Mouse (Mus musculus) midbrain, embryonic 16.5 days (tissue): Measurements from ENCODE around the gene Tunar. TPM values are rescaled to one million over a fixed set of nuclear protein-coding genes. Genes with fewer than 3 reads are reported as not detected.
A peak's percentile ranks its signal among the peaks of the same experiment; 100 is the strongest.

Source experiments
- ATAC-seq: fragments of 200-750 bp; cut with Nextera tagmentation; 2 replicates; pipeline ENCODE4 v1.8.0; 2017; ENCODE audit warnings: moderate TSS enrichment
- H3K27ac ChIP-seq: fragments of 300-500 bp; sonication (generic); 2 replicates; pipeline ENCODE4 v1.5.1; 2014; ENCODE audit warnings: mild to moderate bottlenecking, low read length, mixed read lengths
- H3K27me3 ChIP-seq: fragments of 300-500 bp; sonication (generic); 2 replicates; pipeline ENCODE4 v1.6.1; 2014; ENCODE audit warnings: low read depth, low read length, mixed read lengths; ENCODE audit not compliant: control insufficient read depth, insufficient read depth
- H3K36me3 ChIP-seq: fragments of 300-500 bp; sonication (generic); 2 replicates; pipeline ENCODE4 v1.6.1; 2014; ENCODE audit warnings: mild to moderate bottlenecking, low read length, moderate library complexity, mixed read lengths; ENCODE audit not compliant: control insufficient read depth, insufficient read depth
- H3K4me1 ChIP-seq: fragments of 300-500 bp; sonication (generic); 2 replicates; pipeline ENCODE4 v1.6.1; 2014; ENCODE audit warnings: mild to moderate bottlenecking, low read length, mixed read lengths; ENCODE audit not compliant: control insufficient read depth, insufficient read depth
- H3K4me2 ChIP-seq: fragments of 300-500 bp; sonication (generic); 2 replicates; pipeline ENCODE4 v1.6.1; 2014; ENCODE audit warnings: mild to moderate bottlenecking, low read length, mixed read lengths
- H3K4me3 ChIP-seq: fragments of 300-500 bp; sonication (generic); 2 replicates; pipeline ENCODE4 v1.5.1; 2014; ENCODE audit warnings: low read depth, mild to moderate bottlenecking, low read length, moderate library complexity, mixed read lengths
- H3K9ac ChIP-seq: fragments of 300-500 bp; sonication (generic); 2 replicates; pipeline ENCODE4 v1.6.1; 2014; ENCODE audit warnings: low read depth, low read length, mixed read lengths
- H3K9me3 ChIP-seq: fragments of 300-500 bp; sonication (generic); replicated peaks from 2 replicates; pipeline ENCODE4 v1.6.1; 2014; ENCODE audit warnings: mild to moderate bottlenecking, low read length, mixed read lengths; ENCODE audit not compliant: control insufficient read depth, poor library complexity, severe bottlenecking
- WGBS: fragments of 180-500 bp; shearing (Covaris S2); extraction: QIAGEN DNeasy Blood & Tissue Kit; methylation state at CpG from one replicate; pipeline ENCODE4 v1.1.7; 2014; 5-methylcytosine and 5-hydroxymethylcytosine counted together
- polyA plus RNA-seq: library from polyadenylated mRNA; unstranded; fragments of >200 nt; fragmentation: Nextera tagmentation; extraction: Ambion mirVana; gene quantifications from 2 replicates; pipeline ENCODE4 v1.2.1, GENCODE M21; 2015

The Tunar gene
- polyA plus RNA-seq = 19.7 and 23.4 TPM in 2 replicates

- no peaks in the 10 kb centered on the region for H3K9me3 ChIP-seq
- H3K4me3 ChIP-seq = no peak within 1 kb of the TSS
- no peak within 1 kb of the TSS for H3K27ac ChIP-seq
- H3K4me2 ChIP-seq = no peak within 1 kb of the TSS
- WGBS = 91% methylated on average over 2 of the region's 2 CpGs
- H3K27me3 ChIP-seq = no peaks in the 10 kb centered on the region
- H3K4me1 ChIP-seq = peaks cover 17% of the 10 kb centered on the region
- H3K36me3 ChIP-seq = no peaks in the 10 kb centered on the region
- no peak for ATAC-seq
- H3K9ac ChIP-seq = no peak within 1 kb of the TSS
Measured at GRCm38 (mm10) chr12:105333570-105333969, at the start of gene Tunar. Gene Tunar, plus strand, starts transcription at chr12:105333870.

- Histone ChIP-seq H3K27ac (no peak overlapping the region), H3K4me2 (no peak overlapping the region), H3K4me3 (no peak overlapping the region), H3K9ac (no peak overlapping the region), H3K36me3 (no peaks in the 10 kb centered on the region), H3K4me1 (no peaks in the 10 kb centered on the region), H3K9me3 (no peaks in the 10 kb centered on the region), H3K27me3 (no peaks in the 10 kb centered on the region)
- no peak; the same call in 1 of the 2 replicates for ATAC-seq
- 65% methylated on average over 5 of the region's 5 CpGs for WGBS
Measured at GRCm38 (mm10) chr12:105312571-105313035, 21.1 kb upstream of the Tunar start.

DNA sequence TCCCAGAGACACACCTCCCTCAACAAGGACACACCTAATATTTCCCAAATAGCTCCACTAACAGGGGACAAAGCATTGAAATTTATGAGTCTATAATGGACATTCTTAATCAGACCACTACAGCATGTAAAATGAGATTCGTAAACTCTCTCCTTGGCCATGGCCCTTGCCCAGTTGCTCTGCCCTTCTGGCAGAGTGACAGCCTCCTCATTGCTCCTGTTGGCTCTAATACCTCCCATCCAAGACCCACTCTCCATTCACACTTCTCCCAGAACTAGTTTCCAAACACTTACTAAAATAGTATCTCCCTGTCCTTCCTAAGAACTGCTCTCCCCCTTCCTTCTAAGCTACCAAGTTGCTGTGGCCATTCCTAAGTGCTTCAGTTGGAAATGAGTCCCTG is 19.3 kb upstream of the Tunar start:
- Histone ChIP-seq H3K36me3 (no peaks in the 10 kb centered on the region), H3K9ac (no peak overlapping the region), H3K27me3 (no peaks in the 10 kb centered on the region), H3K27ac (no peak overlapping the region), H3K4me1 (no peaks in the 10 kb centered on the region), H3K4me2 (no peak overlapping the region), H3K4me3 (no peak overlapping the region), H3K9me3 (no peaks in the 10 kb centered on the region)
- 94% methylated on average over 1 of the region's 1 CpGs for WGBS
- ATAC-seq = no peak

DNA sequence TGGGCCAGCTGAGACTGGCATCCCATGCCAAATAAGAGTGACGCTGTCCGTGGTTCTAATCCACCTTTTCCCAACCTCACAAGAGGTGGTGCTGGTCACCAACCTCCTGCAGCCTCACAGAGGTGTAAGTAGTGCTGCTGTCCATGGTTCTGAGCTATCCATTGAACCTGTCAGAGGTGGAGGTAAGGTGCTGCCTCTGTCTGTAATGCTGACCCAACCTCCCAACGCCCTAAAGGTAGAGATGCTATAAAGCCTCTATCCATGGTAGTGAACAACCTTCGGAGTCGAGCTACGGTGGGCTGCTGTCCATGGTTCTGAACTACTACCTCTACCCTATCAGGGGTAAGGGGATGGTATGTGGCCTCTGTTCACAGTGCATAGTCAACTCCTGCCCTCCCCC is 11.5 kb upstream of the Tunar start:
- H3K27me3 ChIP-seq = no peaks in the 10 kb centered on the region
- 25% methylated on average over 6 of the region's 6 CpGs for WGBS
- H3K4me2 ChIP-seq = no peak overlapping the region
- ATAC-seq = no peak
- H3K9ac ChIP-seq = no peak overlapping the region
- no peaks in the 10 kb centered on the region for H3K4me1 ChIP-seq
- no peaks in the 10 kb centered on the region for H3K9me3 ChIP-seq
- no peaks in the 10 kb centered on the region for H3K36me3 ChIP-seq
- H3K27ac ChIP-seq = no peak overlapping the region
- no peak overlapping the region for H3K4me3 ChIP-seq

DNA sequence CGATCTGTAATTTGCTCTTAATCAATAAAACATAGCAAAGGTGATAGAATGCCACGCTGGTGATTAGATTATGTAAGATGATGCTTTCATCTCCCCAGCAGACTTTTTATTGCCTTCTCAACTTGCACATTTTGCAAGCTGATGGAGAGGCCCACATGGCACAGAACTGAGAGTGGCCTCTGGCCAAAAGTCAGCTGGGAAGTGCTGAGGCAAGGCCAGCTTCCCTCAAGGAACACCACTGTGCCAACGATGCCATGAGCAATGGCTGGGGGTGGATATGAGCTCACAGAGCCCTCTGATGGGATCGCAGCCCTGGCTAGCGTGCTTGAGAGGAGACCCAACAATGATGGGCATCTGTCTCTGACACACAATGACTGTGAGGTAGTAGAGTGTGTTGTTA is 6.6 kb upstream of the Tunar start:
- Histone ChIP-seq H3K4me1 (peaks cover 2% of the 10 kb centered on the region; the same call in 1 of the 2 replicates), H3K9ac (no peak overlapping the region), H3K4me2 (no peak overlapping the region), H3K4me3 (no peak overlapping the region), H3K27ac (no peak overlapping the region), H3K9me3 (no peaks in the 10 kb centered on the region), H3K27me3 (no peaks in the 10 kb centered on the region), H3K36me3 (no peaks in the 10 kb centered on the region)
- no peak for ATAC-seq
- WGBS = 88% methylated on average over 5 of the region's 5 CpGs

GRCm38 (mm10) chr12:105328396-105328795 is 5.3 kb upstream of the Tunar start:
- Histone ChIP-seq H3K27me3 (no peaks in the 10 kb centered on the region), H3K4me1 (peaks cover 2% of the 10 kb centered on the region; the same call in 1 of the 2 replicates), H3K27ac (no peak overlapping the region), H3K9ac (no peak overlapping the region), H3K4me3 (no peak overlapping the region), H3K9me3 (no peaks in the 10 kb centered on the region), H3K4me2 (no peak overlapping the region), H3K36me3 (no peaks in the 10 kb centered on the region)
- no peak for ATAC-seq
- WGBS = 59% methylated on average over 11 of the region's 11 CpGs

GRCm38 (mm10) chr12:105336094-105336420 is 2.4 kb downstream of the Tunar start:
- H3K9me3 ChIP-seq = no peaks in the 10 kb centered on the region
- no peaks in the 10 kb centered on the region for H3K36me3 ChIP-seq
- H3K4me1 ChIP-seq = peaks cover 25% of the 10 kb centered on the region
- peak overlapping the region; percentile 78 for H3K4me3 ChIP-seq
- H3K27me3 ChIP-seq = no peaks in the 10 kb centered on the region
- H3K27ac ChIP-seq = peak overlapping the region; percentile 91
- H3K9ac ChIP-seq = peak overlapping the region; percentile 84
- 7% methylated on average over 8 of the region's 8 CpGs for WGBS
- peak; percentile 15 for ATAC-seq
- peak overlapping the region; percentile 79 for H3K4me2 ChIP-seq

GRCm38 (mm10) chr12:105336421-105337289 is 3.0 kb downstream of the Tunar start:
- H3K27me3 ChIP-seq = no peaks in the 10 kb centered on the region
- H3K9me3 ChIP-seq = no peaks in the 10 kb centered on the region
- H3K27ac ChIP-seq = peak overlapping the region; percentile 91
- WGBS = 0% methylated on average over 70 of the region's 77 CpGs
- ATAC-seq = peak; percentile 96
- no peaks in the 10 kb centered on the region for H3K36me3 ChIP-seq
- peak overlapping the region; percentile 84 for H3K9ac ChIP-seq
- peak overlapping the region; percentile 79 for H3K4me2 ChIP-seq
- H3K4me3 ChIP-seq = peak overlapping the region; percentile 78
- peaks cover 29% of the 10 kb centered on the region for H3K4me1 ChIP-seq

- Histone ChIP-seq H3K4me3 (peak overlapping the region; percentile 78), H3K9me3 (no peaks in the 10 kb centered on the region), H3K27me3 (no peaks in the 10 kb centered on the region), H3K27ac (peak overlapping the region; percentile 91), H3K4me1 (peaks cover 29% of the 10 kb centered on the region), H3K36me3 (no peaks in the 10 kb centered on the region), H3K4me2 (peak overlapping the region; percentile 79), H3K9ac (peak overlapping the region; percentile 84)
- ATAC-seq = no peak; the same call in 1 of the 2 replicates
- WGBS = 4% methylated on average over 31 of the region's 31 CpGs
Measured at GRCm38 (mm10) chr12:105337290-105338005, 3.8 kb downstream of the Tunar start.
